Mouse (Mus musculus): ENCODE results near the gene Sgo1. TPM values are rescaled to one million over a fixed set of nuclear protein-coding genes. Genes with fewer than 3 reads are reported as not detected.

The Sgo1 gene
- polyA plus RNA-seq, 2 experiments: 16.0 to 27.3 TPM

DNA sequence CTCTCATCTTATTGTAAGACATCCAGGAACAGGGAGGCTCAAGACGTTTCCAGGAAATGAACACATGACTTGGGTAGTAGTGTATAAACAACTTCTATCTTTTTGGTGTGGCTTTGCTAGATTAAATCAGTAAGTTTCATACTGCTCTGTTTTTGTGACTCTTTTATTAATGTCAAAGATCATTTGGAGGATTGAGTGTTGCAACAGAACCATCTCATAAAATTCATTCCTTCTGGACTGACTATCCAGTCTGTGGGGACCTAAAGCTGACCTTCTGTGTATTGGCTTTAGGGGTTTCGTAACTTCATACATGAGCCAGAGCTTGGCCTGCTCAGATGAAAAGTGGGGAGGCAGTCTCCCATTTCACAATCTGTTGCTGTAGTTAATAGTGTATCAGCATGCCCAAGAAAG lies 38.9 kb downstream of the Sgo1 start:
- H3K27me3 ChIP-seq (ENCODE audit: control insufficient read depth, insufficient read depth, low read length): no peaks in the 10 kb centered on the region
- TF ChIP-seq POLR2A (IDR thresholded peaks at IDR 0.05; ENCODE audit: borderline replicate concordance, extremely low read depth, insufficient read depth, insufficient read length): no peak
- no peak overlapping the region for H3K4me2 ChIP-seq (replicated peaks; ENCODE audit: low read depth, low read length, severe bottlenecking)
- H3K27ac ChIP-seq (replicated peaks; ENCODE audit: low read depth, low read length): no peak overlapping the region
- 83% methylated on average over 2 of the region's 2 CpGs for WGBS
- DNase-seq (ENCODE audit: low spot score): no peak
- ATAC-seq (ENCODE audit: low FRiP score, low read depth): no peak
- H3K9me3 ChIP-seq (ENCODE audit: control insufficient read depth, low read length): no peaks in the 10 kb centered on the region
- no peaks in the 10 kb centered on the region for H3K4me1 ChIP-seq (ENCODE audit: control insufficient read depth, insufficient read depth, low read length)
- peaks cover 30% of the 10 kb centered on the region for H3K36me3 ChIP-seq (ENCODE audit: control insufficient read depth, insufficient read depth, low read length)
- no peak overlapping the region for H3K4me3 ChIP-seq (replicated peaks; ENCODE audit: low read length)
- no peak overlapping the region for H3K9ac ChIP-seq (ENCODE audit: low read depth, low read length, severe bottlenecking)

DNA sequence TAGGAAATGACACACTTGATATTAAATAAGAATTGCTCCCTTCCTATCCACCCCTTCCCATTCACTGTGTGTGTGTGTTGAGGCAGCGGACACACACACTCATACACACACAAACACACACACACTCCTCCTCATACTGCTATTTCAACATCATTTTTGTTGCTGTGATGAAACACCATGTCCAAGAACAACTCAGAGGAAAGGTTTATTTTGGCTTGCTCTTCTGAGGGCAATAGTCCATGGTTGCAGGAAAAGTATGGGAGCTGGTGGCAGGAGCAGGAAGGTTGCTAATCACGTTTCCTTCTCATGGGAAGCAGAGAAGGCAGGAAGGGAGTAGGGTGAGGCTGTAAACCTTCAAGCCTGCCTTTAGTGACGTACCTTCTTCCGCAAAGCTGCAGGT lies 45.8 kb downstream of the Sgo1 start:
- DNase-seq (ENCODE audit: low spot score) (no peak), ATAC-seq (ENCODE audit: low FRiP score, low read depth) (no peak)
- H3K4me1 ChIP-seq (ENCODE audit: control insufficient read depth, insufficient read depth, low read length): no peaks in the 10 kb centered on the region
- peaks cover 49% of the 10 kb centered on the region for H3K36me3 ChIP-seq (ENCODE audit: control insufficient read depth, insufficient read depth, low read length)
- no peak overlapping the region for H3K4me2 ChIP-seq (replicated peaks; ENCODE audit: low read depth, low read length, severe bottlenecking)
- no peak overlapping the region for H3K9ac ChIP-seq (ENCODE audit: low read depth, low read length, severe bottlenecking)
- H3K9me3 ChIP-seq (ENCODE audit: control insufficient read depth, low read length): no peaks in the 10 kb centered on the region
- TF ChIP-seq POLR2A (IDR thresholded peaks at IDR 0.05; ENCODE audit: borderline replicate concordance, extremely low read depth, insufficient read depth, insufficient read length): no peak
- no peak overlapping the region for H3K4me3 ChIP-seq (replicated peaks; ENCODE audit: low read length)
- no peaks in the 10 kb centered on the region for H3K27me3 ChIP-seq (ENCODE audit: control insufficient read depth, insufficient read depth, low read length)
- WGBS: 89% methylated on average over 4 of the region's 4 CpGs
- H3K27ac ChIP-seq (replicated peaks; ENCODE audit: low read depth, low read length): no peak overlapping the region

DNA sequence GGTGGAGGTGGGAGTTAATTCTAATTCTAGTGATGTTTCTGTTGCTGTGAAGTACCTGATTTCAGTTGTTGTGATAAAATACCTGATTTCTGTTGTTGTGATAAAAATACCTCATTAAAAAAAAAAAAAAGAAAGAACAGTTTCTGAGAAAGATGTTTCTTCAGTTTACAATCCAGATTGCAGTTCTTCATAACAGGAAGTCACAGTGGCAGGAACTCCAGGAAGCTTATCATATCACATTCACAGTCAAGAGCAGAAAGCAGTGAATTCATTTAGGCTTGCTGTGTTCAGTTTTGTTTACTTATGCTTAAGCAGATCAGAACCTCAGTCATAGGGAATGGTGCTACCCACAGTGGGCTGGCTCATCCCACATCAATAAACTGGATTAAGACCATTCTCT lies 57.8 kb downstream of the Sgo1 start:
- H3K9ac ChIP-seq (ENCODE audit: low read depth, low read length, severe bottlenecking): no peak overlapping the region
- no peak overlapping the region for H3K27ac ChIP-seq (replicated peaks; ENCODE audit: low read depth, low read length)
- H3K4me2 ChIP-seq (replicated peaks; ENCODE audit: low read depth, low read length, severe bottlenecking): no peak overlapping the region
- no peak for DNase-seq (ENCODE audit: low spot score)
- no peak overlapping the region for H3K4me3 ChIP-seq (replicated peaks; ENCODE audit: low read length)
- H3K27me3 ChIP-seq (ENCODE audit: control insufficient read depth, insufficient read depth, low read length): no peaks in the 10 kb centered on the region
- ATAC-seq (ENCODE audit: low FRiP score, low read depth): no peak
- H3K9me3 ChIP-seq (ENCODE audit: control insufficient read depth, low read length): no peaks in the 10 kb centered on the region
- H3K36me3 ChIP-seq (ENCODE audit: control insufficient read depth, insufficient read depth, low read length): peaks cover 16% of the 10 kb centered on the region
- no peaks in the 10 kb centered on the region for H3K4me1 ChIP-seq (ENCODE audit: control insufficient read depth, insufficient read depth, low read length)
- TF ChIP-seq POLR2A (IDR thresholded peaks at IDR 0.05; ENCODE audit: borderline replicate concordance, extremely low read depth, insufficient read depth, insufficient read length): no peak

DNA sequence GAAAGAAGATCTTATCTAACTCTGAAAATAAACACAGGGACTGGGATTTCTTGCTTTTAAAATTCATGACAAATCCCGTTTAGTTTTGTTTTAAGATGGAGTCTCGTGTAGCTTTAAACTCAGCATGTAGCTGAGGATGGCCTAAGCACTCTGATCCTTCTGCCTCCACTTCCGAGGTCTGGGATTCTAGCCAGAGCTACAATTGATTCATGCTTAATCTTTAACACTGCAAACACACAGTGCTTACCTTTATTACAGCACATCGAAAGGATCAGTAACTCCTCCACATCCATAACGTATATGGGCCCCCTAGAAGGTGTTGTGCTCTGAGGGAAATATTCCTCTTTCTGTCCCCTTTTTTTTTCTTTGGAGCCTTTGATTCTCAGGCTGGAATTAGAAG lies 61.0 kb downstream of the Sgo1 start:
- no peak for TF ChIP-seq POLR2A (IDR thresholded peaks at IDR 0.05; ENCODE audit: borderline replicate concordance, extremely low read depth, insufficient read depth, insufficient read length)
- no peaks in the 10 kb centered on the region for H3K27me3 ChIP-seq (ENCODE audit: control insufficient read depth, insufficient read depth, low read length)
- ATAC-seq (ENCODE audit: low FRiP score, low read depth) (no peak), DNase-seq (ENCODE audit: low spot score) (no peak)
- H3K9me3 ChIP-seq (ENCODE audit: control insufficient read depth, low read length): no peaks in the 10 kb centered on the region
- WGBS: 78% methylated on average over 5 of the region's 5 CpGs
- H3K9ac ChIP-seq (ENCODE audit: low read depth, low read length, severe bottlenecking): no peak overlapping the region
- H3K27ac ChIP-seq (replicated peaks; ENCODE audit: low read depth, low read length): no peak overlapping the region
- no peaks in the 10 kb centered on the region for H3K4me1 ChIP-seq (ENCODE audit: control insufficient read depth, insufficient read depth, low read length)
- H3K4me2 ChIP-seq (replicated peaks; ENCODE audit: low read depth, low read length, severe bottlenecking): no peak overlapping the region
- H3K4me3 ChIP-seq (replicated peaks; ENCODE audit: low read length): no peak overlapping the region
- H3K36me3 ChIP-seq (ENCODE audit: control insufficient read depth, insufficient read depth, low read length): peaks cover 18% of the 10 kb centered on the region

DNA sequence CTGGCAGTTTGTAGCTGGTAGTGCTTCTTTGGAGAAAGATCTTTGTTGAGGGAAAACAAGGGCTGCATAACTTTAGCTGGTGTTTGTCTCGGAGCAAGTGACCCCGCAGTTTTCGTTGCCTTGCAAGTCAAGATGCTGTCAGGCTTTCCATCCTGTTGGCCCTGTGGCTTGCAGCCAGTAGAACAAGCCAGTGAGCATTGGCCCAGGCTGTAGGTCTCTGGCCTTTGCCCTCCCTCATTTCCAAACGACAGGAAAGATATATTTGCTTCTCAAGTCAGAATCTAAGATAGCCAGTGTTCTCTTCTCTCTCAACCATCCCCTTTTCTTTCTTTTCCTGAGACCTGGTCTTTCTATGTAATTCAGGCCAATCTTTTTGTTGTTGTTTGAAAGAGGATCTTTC lies 61.6 kb downstream of the Sgo1 start:
- Histone ChIP-seq H3K9ac (ENCODE audit: low read depth, low read length, severe bottlenecking) (no peak overlapping the region), H3K4me1 (ENCODE audit: control insufficient read depth, insufficient read depth, low read length) (no peaks in the 10 kb centered on the region), H3K4me3 (replicated peaks; ENCODE audit: low read length) (no peak overlapping the region), H3K36me3 (ENCODE audit: control insufficient read depth, insufficient read depth, low read length) (peaks cover 12% of the 10 kb centered on the region), H3K27me3 (ENCODE audit: control insufficient read depth, insufficient read depth, low read length) (no peaks in the 10 kb centered on the region), H3K27ac (replicated peaks; ENCODE audit: low read depth, low read length) (no peak overlapping the region), H3K9me3 (ENCODE audit: control insufficient read depth, low read length) (no peaks in the 10 kb centered on the region), H3K4me2 (replicated peaks; ENCODE audit: low read depth, low read length, severe bottlenecking) (no peak overlapping the region)
- TF ChIP-seq POLR2A (IDR thresholded peaks at IDR 0.05; ENCODE audit: borderline replicate concordance, extremely low read depth, insufficient read depth, insufficient read length): no peak
- WGBS: 87% methylated on average over 4 of the region's 4 CpGs
- ATAC-seq (ENCODE audit: low FRiP score, low read depth) (no peak), DNase-seq (ENCODE audit: low spot score) (no peak)

DNA sequence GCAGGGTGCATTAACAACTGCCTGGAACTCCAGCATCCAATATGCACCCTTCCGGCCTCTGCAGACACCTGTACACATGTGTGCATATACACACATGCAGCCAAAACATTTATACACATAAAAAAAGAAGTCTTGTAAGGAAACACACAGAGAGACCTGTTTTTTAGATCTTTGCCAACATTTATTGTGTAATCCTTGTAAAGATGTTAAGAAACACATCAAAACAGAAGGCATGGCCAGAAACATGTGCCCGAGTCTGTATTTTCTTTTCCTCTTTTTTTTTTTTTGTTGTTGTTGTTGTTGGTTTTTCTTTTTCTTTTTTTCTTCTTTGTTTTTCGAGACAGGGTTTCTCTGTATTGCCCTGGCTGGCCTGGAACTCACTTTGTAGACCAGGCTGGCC lies 63.0 kb downstream of the Sgo1 start:
- DNase-seq (ENCODE audit: low spot score) (no peak), ATAC-seq (ENCODE audit: low FRiP score, low read depth) (no peak)
- no peak overlapping the region for H3K9ac ChIP-seq (ENCODE audit: low read depth, low read length, severe bottlenecking)
- no peak overlapping the region for H3K27ac ChIP-seq (replicated peaks; ENCODE audit: low read depth, low read length)
- no peaks in the 10 kb centered on the region for H3K27me3 ChIP-seq (ENCODE audit: control insufficient read depth, insufficient read depth, low read length)
- H3K4me3 ChIP-seq (replicated peaks; ENCODE audit: low read length): no peak overlapping the region
- 84% methylated on average over 3 of the region's 3 CpGs for WGBS
- no peaks in the 10 kb centered on the region for H3K9me3 ChIP-seq (ENCODE audit: control insufficient read depth, low read length)
- H3K36me3 ChIP-seq (ENCODE audit: control insufficient read depth, insufficient read depth, low read length): peaks cover 8% of the 10 kb centered on the region
- H3K4me1 ChIP-seq (ENCODE audit: control insufficient read depth, insufficient read depth, low read length): no peaks in the 10 kb centered on the region
- TF ChIP-seq POLR2A (IDR thresholded peaks at IDR 0.05; ENCODE audit: borderline replicate concordance, extremely low read depth, insufficient read depth, insufficient read length): no peak
- H3K4me2 ChIP-seq (replicated peaks; ENCODE audit: low read depth, low read length, severe bottlenecking): no peak overlapping the region

Other genes starting within 250 kb of the Sgo1 start
- 0.77 and 0.79 TPM in 2 replicates for gene Efhb, start 226.0 kb downstream of the Sgo1 start, polyA plus RNA-seq (2012; rRNA removed)
- 0.29 and 0.68 TPM in 2 replicates for gene Efhb, start 226.0 kb downstream of the Sgo1 start, polyA plus RNA-seq (2014; fragmentation: Nextera tagmentation; extraction: Ambion mirVana)
- gene Rab5a, start 210.1 kb downstream of the Sgo1 start, polyA plus RNA-seq (2012; rRNA removed): 35.5 and 44.7 TPM in 2 replicates
- gene Rab5a, start 210.1 kb downstream of the Sgo1 start, polyA plus RNA-seq (2014; fragmentation: Nextera tagmentation; extraction: Ambion mirVana): 85.0 and 93.7 TPM in 2 replicates
- not detected in 2 replicates for gene Pp2d1, start 149.9 kb downstream of the Sgo1 start, polyA plus RNA-seq (2012; rRNA removed)
- gene Pp2d1, start 149.9 kb downstream of the Sgo1 start, polyA plus RNA-seq (2014; fragmentation: Nextera tagmentation; extraction: Ambion mirVana): 0.45 and 0.64 TPM in 2 replicates
- gene Kat2b, start 122.5 kb downstream of the Sgo1 start, polyA plus RNA-seq (2012; rRNA removed): 7.5 and 10.0 TPM in 2 replicates
- gene Kat2b, start 122.5 kb downstream of the Sgo1 start, polyA plus RNA-seq (2014; fragmentation: Nextera tagmentation; extraction: Ambion mirVana): 7.6 and 7.9 TPM in 2 replicates
- gene Sult1c2, start 157.0 kb upstream of the Sgo1 start, polyA plus RNA-seq (2012; rRNA removed): not detected in 2 replicates
- gene Sult1c2, start 157.0 kb upstream of the Sgo1 start, polyA plus RNA-seq (2014; fragmentation: Nextera tagmentation; extraction: Ambion mirVana): not detected in 2 replicates

All from limb, embryonic 14.5 days (tissue).